Mouse (Mus musculus) spleen, postnatal 0 days (tissue): ENCODE measurements around the gene Traf5. TPM values are rescaled to one million over a fixed set of nuclear protein-coding genes. Genes with fewer than 3 reads are reported as not detected.

ENCODE experiments used
- polyA plus RNA-seq: library from polyadenylated mRNA; unstranded; fragments of >200 nt; fragmentation: Nextera tagmentation; extraction: Ambion mirVana; gene quantifications from 2 replicates; pipeline ENCODE4 v1.2.1, GENCODE M21; 2015

Traf5 gene
- 10.0 and 13.0 TPM in 2 replicates for polyA plus RNA-seq

GRCm38 (mm10) chr1:192091806-192092772, at the start of gene Traf5:
Gene Traf5, minus strand, starts transcription at chr1:192092559.

GRCm38 (mm10) chr1:192137926-192138910, 45.9 kb upstream of the Traf5 start, which contains the start of gene Rcor3:
Gene Rcor3, minus strand, starts transcription at chr1:192138062.

GRCm38 (mm10) chr1:191977187-191977586, 115.2 kb downstream of the Traf5 start, which contains the start of gene Rd3:
Gene Rd3, plus strand, starts transcription at chr1:191977370.

Other genes starting within 250 kb of the Traf5 start
- gene Slc30a1, start 185.8 kb downstream of the Traf5 start, polyA plus RNA-seq, result 3.1 and 3.2 TPM in 2 replicates
- 0.34 and 0.43 TPM in 2 replicates for gene Rd3, start 115.2 kb downstream of the Traf5 start, polyA plus RNA-seq
- 10.7 and 13.7 TPM in 2 replicates for gene Rcor3, start 45.5 kb upstream of the Traf5 start, polyA plus RNA-seq
- 0.23 and 0.41 TPM in 2 replicates for gene Kcnh1, start 98.2 kb upstream of the Traf5 start, polyA plus RNA-seq